Mouse (Mus musculus) liver, adult 2 months (tissue): ENCODE measurements at regions not wholly inside any gene's neighbourhood (a gene's known extent, or its start where the extent isn't known, plus 50 kb on each side); places are given as distances from the start of the nearest gene placed in this dataset.

Experiments used
- CTCF ChIP-seq: fragments of 200-500 bp; IDR thresholded peaks from 2 replicates; pipeline ENCODE4 v1.5.1; 2011; ENCODE audit warnings: low read depth, low read length, control low read depth
- POLR2A ChIP-seq: fragments of 200-500 bp; IDR thresholded peaks from 2 replicates; pipeline ENCODE4 v1.6.1; 2011; ENCODE audit warnings: low read length, control low read depth; ENCODE audit not compliant: insufficient read depth; ENCODE audit errors: extremely low read depth

DNA sequence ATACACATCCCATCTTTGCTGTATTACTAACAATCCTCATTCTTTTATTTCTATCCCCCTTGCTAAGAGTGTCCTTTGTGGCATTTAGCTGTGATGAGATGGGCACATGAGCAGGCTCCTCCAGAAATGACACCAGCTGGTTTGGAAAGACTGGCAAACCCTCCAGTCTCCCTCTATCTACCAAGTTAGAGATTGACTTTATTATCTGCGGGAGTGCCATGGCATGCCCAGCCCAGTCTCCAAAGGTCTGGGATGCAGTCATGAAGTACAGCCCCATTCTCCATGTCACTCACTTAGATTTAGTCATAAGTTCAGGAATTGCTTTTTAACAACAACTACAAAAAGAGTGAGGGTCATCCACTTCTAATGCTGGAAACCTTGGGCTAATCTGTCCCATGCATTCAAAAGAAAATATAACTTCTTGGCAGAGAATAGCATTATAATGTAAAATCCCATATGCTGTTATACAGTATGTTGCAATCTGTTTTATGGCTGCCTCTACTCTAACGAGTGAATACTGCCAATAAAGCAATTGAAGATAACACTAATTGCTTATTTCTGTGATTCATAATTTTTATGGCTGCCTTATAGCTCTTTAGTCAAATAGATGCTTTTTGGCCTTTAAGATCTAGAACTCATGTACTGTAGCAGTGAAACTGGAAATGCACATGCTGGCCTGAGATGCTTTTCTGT, 208.6 kb upstream of the Vrk2 start:
- TF ChIP-seq CTCF (no peak), POLR2A (no peak)
